Mouse (Mus musculus) neural tube, embryonic 14.5 days (tissue): ENCODE data around the gene Actl11. TPM values are rescaled to one million over a fixed set of nuclear protein-coding genes. Genes with fewer than 3 reads are reported as not detected.

Experiments
- ATAC-seq: fragments of 200-750 bp; cut with Nextera tagmentation; 2 replicates; pipeline ENCODE4 v1.8.0; 2017; ENCODE audit warnings: low read depth, mild to moderate bottlenecking, moderate TSS enrichment, moderate library complexity
- H3K27ac ChIP-seq: fragments of 300-500 bp; sonication (generic); 2 replicates; pipeline ENCODE4 v1.5.1; 2014; ENCODE audit warnings: low read depth, mild to moderate bottlenecking, control low read depth, low read length, moderate library complexity, mixed read lengths
- H3K27me3 ChIP-seq: fragments of 300-500 bp; sonication (generic); 2 replicates; pipeline ENCODE4 v1.6.1; 2014; ENCODE audit warnings: low read length; ENCODE audit not compliant: control insufficient read depth, insufficient read depth
- H3K36me3 ChIP-seq: fragments of 300-500 bp; sonication (generic); 2 replicates; pipeline ENCODE4 v1.6.1; 2014; ENCODE audit warnings: low read length, mixed read lengths; ENCODE audit not compliant: control insufficient read depth, insufficient read depth
- H3K4me1 ChIP-seq: fragments of 300-500 bp; sonication (generic); 2 replicates; pipeline ENCODE4 v1.6.1; 2014; ENCODE audit warnings: low read length; ENCODE audit not compliant: control insufficient read depth, insufficient read depth
- H3K4me2 ChIP-seq: fragments of 300-500 bp; sonication (generic); 2 replicates; pipeline ENCODE4 v1.6.1; 2014; ENCODE audit warnings: mild to moderate bottlenecking, low read depth, low read length, control low read depth
- H3K4me3 ChIP-seq: fragments of 300-500 bp; sonication (generic); 2 replicates; pipeline ENCODE4 v1.5.1; 2014; ENCODE audit warnings: low read depth, low read length, control low read depth, mixed read lengths
- H3K9ac ChIP-seq: fragments of 300-500 bp; sonication (generic); replicated peaks from 2 replicates; pipeline ENCODE4 v1.6.1; 2014; ENCODE audit warnings: low read depth, mild to moderate bottlenecking, control low read depth, low read length, mixed read lengths
- H3K9me3 ChIP-seq: fragments of 300-500 bp; sonication (generic); 2 replicates; pipeline ENCODE4 v1.6.1; 2016; ENCODE audit warnings: low read length; ENCODE audit not compliant: control insufficient read depth
- WGBS: fragments of 180-500 bp; shearing (Covaris S2); extraction: QIAGEN DNeasy Blood & Tissue Kit; methylation state at CpG from one replicate; pipeline ENCODE4 v1.1.7; 2014; 5-methylcytosine and 5-hydroxymethylcytosine counted together
- polyA plus RNA-seq: library from polyadenylated mRNA; unstranded; fragments of >200 nt; fragmentation: Nextera tagmentation; extraction: Ambion mirVana; gene quantifications from 2 replicates; pipeline ENCODE4 v1.2.1, GENCODE M21; 2014

Gene Actl11
- polyA plus RNA-seq, 1 experiment from 2014 or later: not detected

DNA sequence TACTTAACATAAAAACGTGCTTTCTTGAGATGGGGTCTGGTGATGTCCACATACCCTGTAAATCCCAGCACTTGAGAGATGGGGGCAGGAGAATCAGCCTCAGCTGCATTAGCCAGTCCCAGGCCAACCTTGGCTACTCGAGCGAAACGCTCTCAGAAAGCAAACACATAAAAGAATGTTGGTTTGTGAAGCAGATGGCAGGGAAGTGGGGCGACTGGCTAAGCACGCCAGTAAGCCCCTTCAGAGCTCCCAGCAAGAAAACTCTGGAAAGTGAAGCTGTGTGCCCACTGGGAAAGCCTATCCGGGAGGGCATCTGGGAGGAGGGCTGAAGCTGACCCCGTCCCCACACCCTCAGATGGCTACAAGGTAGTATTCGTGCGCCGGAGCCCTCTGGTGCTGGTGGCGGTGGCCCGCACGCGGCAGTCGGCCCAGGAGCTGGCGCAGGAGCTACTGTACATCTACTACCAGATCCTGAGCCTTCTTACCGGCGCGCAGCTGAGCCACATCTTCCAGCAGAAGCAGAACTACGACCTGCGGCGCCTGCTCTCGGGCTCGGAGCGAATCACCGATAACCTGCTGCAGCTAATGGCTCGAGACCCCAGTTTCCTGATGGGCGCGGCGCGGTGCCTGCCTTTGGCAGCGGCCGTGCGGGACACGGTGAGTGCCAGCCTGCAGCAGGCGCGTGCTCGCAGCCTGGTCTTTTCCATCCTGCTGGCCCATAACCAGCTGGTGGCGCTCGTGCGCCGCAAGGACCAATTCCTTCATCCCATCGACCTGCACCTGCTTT lies 27.2 kb upstream of the Actl11 start:
- Histone ChIP-seq H3K27ac (no peak overlapping the region), H3K36me3 (peaks cover 11% of the 10 kb centered on the region), H3K9ac (peak overlapping the region; percentile 42; the same call in 1 of the 2 replicates), H3K9me3 (no peaks in the 10 kb centered on the region), H3K4me1 (peaks cover 7% of the 10 kb centered on the region; the same call in 1 of the 2 replicates), H3K27me3 (peaks cover 3% of the 10 kb centered on the region; the same call in 1 of the 2 replicates), H3K4me3 (peak overlapping the region; percentile 27), H3K4me2 (peak overlapping the region; percentile 56)
- ATAC-seq: peak; percentile 35; the same call in 1 of the 2 replicates
- WGBS: 4% methylated on average over 44 of the region's 44 CpGs

DNA sequence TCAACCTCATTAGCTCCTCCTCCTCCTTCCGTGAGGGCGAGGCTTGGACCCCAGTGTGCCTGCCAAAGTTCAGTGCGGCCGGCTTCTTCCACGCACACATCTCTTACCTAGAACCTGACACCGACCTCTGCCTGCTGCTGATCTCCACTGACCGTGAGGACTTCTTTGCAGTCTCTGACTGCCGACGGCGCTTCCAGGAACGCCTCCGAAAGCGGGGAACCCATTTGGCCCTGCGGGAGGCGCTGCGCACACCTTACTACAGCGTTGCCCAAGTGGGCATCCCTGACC lies 26.7 kb upstream of the Actl11 start:
- no peaks in the 10 kb centered on the region for H3K9me3 ChIP-seq
- H3K36me3 ChIP-seq: peaks cover 11% of the 10 kb centered on the region
- peaks cover 8% of the 10 kb centered on the region; the same call in 1 of the 2 replicates for H3K4me1 ChIP-seq
- H3K27ac ChIP-seq: no peak overlapping the region
- H3K9ac ChIP-seq: peak overlapping the region; percentile 42; the same call in 1 of the 2 replicates
- H3K4me3 ChIP-seq: peak overlapping the region; percentile 27; the same call in 1 of the 2 replicates
- peak overlapping the region; percentile 56 for H3K4me2 ChIP-seq
- 9% methylated on average over 17 of the region's 17 CpGs for WGBS
- no peak for ATAC-seq
- H3K27me3 ChIP-seq: peaks cover 3% of the 10 kb centered on the region; the same call in 1 of the 2 replicates

DNA sequence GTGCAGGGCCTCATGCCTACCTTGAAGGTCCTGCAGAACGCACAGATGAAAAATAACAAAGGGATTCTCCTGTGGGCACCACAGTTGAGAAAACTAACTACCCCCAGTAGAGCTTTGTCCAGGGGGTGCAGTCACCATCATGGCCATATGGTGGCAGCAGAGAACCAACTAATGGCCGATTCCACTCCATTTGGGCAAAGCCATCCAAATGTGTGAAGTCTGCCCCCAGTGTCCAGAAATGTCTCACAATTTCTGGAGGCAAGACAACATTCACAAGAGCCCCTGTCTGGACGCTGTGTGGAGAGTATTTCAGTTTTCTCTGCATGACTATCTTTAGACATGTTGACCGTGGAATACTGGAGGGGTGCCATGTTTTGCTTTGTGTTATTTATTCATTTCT lies 23.5 kb upstream of the Actl11 start:
- Histone ChIP-seq H3K4me2 (no peak overlapping the region), H3K27ac (no peak overlapping the region), H3K9me3 (no peaks in the 10 kb centered on the region), H3K4me3 (no peak overlapping the region), H3K36me3 (peaks cover 6% of the 10 kb centered on the region), H3K9ac (no peak overlapping the region), H3K27me3 (peaks cover 3% of the 10 kb centered on the region; the same call in 1 of the 2 replicates), H3K4me1 (peaks cover 10% of the 10 kb centered on the region; the same call in 1 of the 2 replicates)
- peak; percentile 11; the same call in 1 of the 2 replicates for ATAC-seq
- 6% methylated on average over 4 of the region's 4 CpGs for WGBS

DNA sequence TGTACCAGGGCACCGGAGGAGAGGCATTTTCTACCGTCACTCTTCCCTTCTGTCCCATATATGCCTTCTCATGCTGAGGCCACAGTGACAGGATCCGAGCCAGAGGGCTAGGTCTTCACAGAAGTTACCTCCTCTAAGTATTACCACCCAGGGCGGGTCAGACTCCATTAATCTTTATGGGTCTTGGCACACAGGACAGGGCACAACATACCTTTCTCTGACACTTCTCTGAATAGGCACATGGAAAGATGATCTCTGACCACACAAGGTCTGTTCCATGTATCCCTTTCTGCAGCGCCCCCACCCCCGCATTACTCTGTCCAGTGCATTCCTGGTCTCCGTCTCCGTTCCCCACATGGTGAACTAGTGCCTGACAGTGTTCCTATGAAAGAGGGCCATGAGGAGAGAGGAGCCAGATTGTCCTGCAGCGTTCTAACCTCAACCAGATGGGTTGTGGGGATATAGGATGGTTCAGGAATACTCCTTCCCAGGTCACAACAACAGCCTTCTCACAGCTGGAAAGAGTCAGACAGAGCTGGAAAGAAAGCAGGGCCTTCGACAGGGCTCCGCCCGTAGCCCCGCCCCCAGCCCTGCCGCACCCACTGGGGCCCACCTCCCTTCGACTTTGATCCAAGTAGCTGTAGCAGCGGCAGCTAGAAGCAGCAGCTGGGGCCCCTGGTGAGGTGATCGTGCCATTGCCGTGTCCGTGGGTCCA lies 21.9 kb upstream of the Actl11 start, which contains the start of gene Mst1r:
Mst1r (plus strand) TSS at position 622 of the 715 bp plus-strand sequence.
- H3K4me1 ChIP-seq: 0 out of 2 replicates have a peak, but pooled peaks cover 3% of the 10 kb centered on the region
- H3K36me3 ChIP-seq: peaks cover 6% of the 10 kb centered on the region
- H3K27me3 ChIP-seq: no peaks in the 10 kb centered on the region
- no peaks in the 10 kb centered on the region for H3K9me3 ChIP-seq
- no peak within 1 kb of the TSS for H3K27ac ChIP-seq
- ATAC-seq: peak; percentile 19; the same call in 1 of the 2 replicates
- peak within 1 kb of the TSS; percentile 37; the same call in 1 of the 2 replicates for H3K9ac ChIP-seq
- H3K4me2 ChIP-seq: peak within 1 kb of the TSS; percentile 48
- 21% methylated on average over 19 of the region's 19 CpGs for WGBS
- peak within 1 kb of the TSS; percentile 19; the same call in 1 of the 2 replicates for H3K4me3 ChIP-seq

DNA sequence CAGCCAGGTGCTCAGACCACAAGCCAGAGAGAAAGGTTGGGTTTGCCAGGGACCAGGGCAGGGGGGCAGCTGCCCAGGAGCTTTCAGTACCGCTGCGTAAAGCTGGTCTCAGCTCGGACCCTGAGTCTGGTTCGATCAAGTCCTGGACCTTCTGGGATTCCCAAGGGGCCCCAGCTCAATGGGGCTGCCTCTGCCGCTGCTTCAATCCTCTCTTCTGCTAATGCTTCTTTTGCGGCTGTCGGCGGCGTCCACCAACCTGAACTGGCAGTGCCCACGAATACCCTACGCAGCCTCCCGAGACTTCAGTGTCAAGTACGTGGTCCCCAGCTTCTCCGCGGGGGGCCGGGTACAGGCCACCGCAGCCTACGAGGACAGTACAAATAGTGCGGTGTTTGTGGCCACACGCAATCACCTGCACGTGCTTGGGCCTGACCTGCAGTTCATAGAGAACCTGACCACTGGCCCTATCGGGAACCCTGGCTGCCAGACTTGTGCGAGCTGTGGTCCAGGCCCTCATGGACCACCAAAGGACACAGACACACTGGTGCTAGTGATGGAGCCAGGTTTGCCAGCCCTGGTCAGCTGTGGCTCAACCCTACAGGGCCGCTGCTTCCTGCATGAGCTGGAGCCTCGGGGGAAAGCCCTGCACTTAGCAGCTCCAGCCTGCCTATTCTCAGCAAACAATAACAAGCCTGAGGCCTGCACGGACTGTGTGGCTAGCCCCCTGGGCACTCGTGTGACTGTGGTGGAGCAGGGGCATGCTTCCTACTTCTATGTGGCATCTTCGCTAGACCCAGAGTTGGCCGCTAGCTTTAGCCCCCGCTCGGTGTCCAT lies 21.1 kb upstream of the Actl11 start:
- 41% methylated on average over 31 of the region's 31 CpGs for WGBS
- no peak overlapping the region for H3K27ac ChIP-seq

DNA sequence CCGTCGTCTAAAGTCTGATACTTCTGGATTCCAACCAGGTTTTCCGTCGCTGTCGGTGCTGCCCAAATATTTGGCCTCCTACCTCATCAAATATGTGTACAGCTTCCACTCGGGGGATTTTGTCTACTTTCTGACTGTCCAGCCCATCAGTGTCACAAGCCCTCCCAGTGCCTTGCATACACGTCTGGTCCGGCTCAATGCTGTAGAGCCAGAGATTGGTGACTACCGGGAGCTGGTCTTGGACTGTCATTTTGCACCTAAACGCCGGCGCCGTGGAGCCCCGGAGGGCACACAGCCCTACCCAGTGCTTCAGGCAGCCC lies 20.5 kb upstream of the Actl11 start:
- Histone ChIP-seq H3K36me3 (peaks cover 4% of the 10 kb centered on the region; the same call in 1 of the 2 replicates), H3K4me3 (no peak overlapping the region), H3K9me3 (no peaks in the 10 kb centered on the region), H3K9ac (no peak overlapping the region), H3K27ac (no peak overlapping the region), H3K27me3 (no peaks in the 10 kb centered on the region), H3K4me2 (peak overlapping the region; percentile 11; the same call in 1 of the 2 replicates), H3K4me1 (0 out of 2 replicates have a peak, but pooled peaks cover 3% of the 10 kb centered on the region)
- 85% methylated on average over 14 of the region's 14 CpGs for WGBS
- ATAC-seq: no peak

More for the DNA sequence above, 21.1 kb upstream of the Actl11 start:
- Histone ChIP-seq H3K27me3 (no peaks in the 10 kb centered on the region), H3K36me3 (peaks cover 6% of the 10 kb centered on the region), H3K9me3 (no peaks in the 10 kb centered on the region), H3K4me1 (0 out of 2 replicates have a peak, but pooled peaks cover 3% of the 10 kb centered on the region), H3K4me3 (peak overlapping the region; percentile 19; the same call in 1 of the 2 replicates), H3K9ac (peak overlapping the region; percentile 37; the same call in 1 of the 2 replicates), H3K4me2 (peak overlapping the region; percentile 48)
- 0 out of 2 replicates have a peak, but pooled peaks have one; percentile 18 for ATAC-seq

DNA sequence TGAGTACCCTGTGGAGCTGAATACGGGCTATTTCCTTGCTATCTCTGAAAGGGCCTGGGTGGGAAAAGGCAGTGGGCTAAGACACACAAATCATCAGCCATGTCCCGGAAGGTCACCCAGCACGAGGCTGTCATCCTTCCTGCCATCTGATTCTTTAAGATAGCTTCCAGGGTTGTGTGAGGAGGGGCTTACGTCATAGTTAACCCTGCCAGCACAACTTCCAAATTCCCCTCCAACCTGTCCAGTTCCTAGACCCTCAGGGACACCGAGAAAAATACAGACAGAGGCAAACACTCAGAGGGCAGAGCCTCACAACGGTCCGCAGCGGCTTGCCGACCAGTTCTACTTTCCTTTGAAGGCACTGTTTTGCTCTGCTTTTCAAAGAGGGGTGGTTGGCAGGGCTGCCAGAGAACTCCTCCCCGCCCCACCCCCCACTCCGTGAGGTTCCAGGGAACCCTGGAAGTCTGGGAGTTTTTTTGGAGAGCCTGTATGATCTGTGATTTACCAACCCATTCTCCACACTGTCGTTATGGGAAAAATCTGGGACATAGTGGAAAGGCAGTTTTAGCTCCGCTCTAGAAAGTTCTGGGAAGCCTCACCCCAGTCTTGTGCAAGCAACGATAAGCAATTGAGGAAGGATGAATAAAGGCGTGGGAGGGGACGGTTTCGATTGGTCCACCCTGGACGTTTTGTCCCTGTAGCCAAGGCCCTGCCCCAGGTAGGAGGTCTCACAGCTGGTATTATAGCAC lies 19.7 kb upstream of the Actl11 start:
- peak overlapping the region; percentile 28; the same call in 1 of the 2 replicates for H3K9ac ChIP-seq
- H3K4me1 ChIP-seq: 0 out of 2 replicates have a peak, but pooled peaks cover 3% of the 10 kb centered on the region
- H3K4me2 ChIP-seq: peak overlapping the region; percentile 16; the same call in 1 of the 2 replicates
- no peak for ATAC-seq
- WGBS: 17% methylated on average over 18 of the region's 18 CpGs
- no peak overlapping the region for H3K27ac ChIP-seq
- H3K36me3 ChIP-seq: no peaks in the 10 kb centered on the region
- peak overlapping the region; percentile 9; the same call in 1 of the 2 replicates for H3K4me3 ChIP-seq
- H3K9me3 ChIP-seq: no peaks in the 10 kb centered on the region
- H3K27me3 ChIP-seq: no peaks in the 10 kb centered on the region
